Mouse (Mus musculus): ENCODE measurements around the gene Hebp1.

DNA sequence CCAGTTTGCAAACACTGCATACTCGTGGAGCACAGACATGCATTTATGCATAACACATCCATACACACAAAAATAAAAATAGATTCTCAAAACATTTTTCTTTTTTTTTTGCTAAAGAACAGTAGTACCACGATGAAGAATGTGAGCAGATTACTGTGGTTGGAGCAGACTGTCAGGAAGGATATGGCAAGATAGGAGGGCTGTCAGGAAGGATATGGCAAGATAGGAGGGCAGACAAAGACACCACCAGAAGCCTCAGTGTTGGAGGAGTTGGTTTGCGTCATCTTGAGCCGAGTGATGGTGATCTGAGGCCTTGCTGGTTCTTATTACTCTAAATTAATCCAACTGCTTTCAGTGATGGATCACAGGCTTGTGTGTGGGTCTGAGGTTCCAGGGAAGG is 35.0 kb downstream of the Hebp1 start:
- no peak for TF ChIP-seq CTCF (IDR thresholded peaks at IDR 0.05; ENCODE audit: low read depth, low read length)
- no peak for TF ChIP-seq POLR2A (IDR thresholded peaks at IDR 0.05; ENCODE audit: extremely low read depth, insufficient read depth, low read length)
